Mouse (Mus musculus) ovary, adult 18-20 months (tissue): ENCODE results near the gene Dnah7a.
A peak's percentile ranks its signal among the peaks of the same experiment; 100 is the strongest.
"Not testable (repeated sequence)": the region's sequence is repeated elsewhere in the genome, so short reads cannot be mapped to it uniquely, and the experiment has no call there.

Experiments
- DNase-seq: peaks from one replicate; pipeline ENCODE4 v3.0.0; 2022; ENCODE audit warnings: low spot score, mixed read lengths

Gene Dnah7a

DNA sequence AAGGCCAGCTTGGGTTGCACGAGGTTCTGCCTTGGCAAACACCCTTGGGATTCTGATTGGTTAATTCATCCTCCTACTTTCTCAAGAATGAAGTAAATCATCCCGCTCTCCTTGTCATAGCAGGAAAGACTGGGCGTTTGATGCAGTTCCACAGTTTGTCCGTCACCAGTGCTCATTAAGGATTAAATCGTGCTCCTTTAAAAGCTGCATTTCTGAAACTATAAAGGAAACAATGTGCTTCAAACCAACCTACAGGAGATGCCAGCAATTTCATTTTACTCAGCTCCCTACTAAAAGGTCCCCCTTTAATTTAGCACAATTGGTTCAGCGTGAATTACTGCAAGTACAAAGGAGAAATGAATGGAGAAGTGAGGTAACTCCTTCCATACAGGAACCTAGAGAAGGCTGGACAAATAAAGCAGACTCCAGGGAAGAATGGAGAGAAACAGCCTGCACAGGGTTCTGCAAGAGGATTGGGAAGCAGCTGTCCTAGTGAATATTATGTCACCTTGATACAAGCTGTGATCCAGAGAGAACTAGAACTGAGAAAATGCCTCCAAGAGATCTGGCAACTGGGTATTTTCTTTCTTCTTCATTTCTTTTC, 322.4 kb downstream of the Dnah7a start:
- no peak for DNase-seq

DNA sequence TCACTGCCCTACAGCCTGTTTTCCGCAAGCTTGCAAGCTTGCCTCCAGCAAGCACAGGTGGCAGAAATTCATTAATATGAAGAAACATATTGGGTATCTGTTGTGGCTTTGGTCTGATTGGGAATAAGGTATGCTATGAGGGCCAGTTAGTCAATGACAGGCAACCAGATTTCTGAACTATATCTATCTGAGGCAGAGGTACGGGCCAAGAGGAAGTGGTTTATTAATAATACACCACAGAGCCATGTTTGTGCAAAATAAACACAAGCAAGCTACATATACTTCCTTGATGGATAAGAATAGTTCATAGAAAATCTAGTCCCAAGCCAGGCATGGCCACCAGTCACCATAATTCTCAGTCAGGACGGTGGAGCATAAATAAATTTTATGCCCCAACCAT, 328.9 kb downstream of the Dnah7a start:
- DNase-seq: no peak

DNA sequence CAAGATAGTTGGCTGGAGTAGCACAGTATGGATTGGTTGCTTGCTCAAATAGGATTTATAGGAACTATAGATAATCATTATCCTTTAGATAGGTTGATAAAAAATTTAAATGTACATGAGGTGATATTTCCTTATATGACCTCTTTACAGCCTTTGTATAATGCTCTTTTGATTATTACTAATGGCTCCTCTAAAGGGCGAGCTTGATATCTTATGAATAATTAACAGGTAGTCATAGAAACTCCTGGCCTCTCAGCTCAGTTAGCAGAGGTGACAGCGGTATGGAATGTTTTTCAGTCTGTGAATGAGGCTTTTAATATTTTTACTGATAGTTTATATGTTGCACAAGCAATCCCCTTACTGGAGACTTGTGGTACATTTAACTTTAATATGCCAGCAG, 330.6 kb downstream of the Dnah7a start:
- not testable (repeated sequence) for DNase-seq

- DNase-seq: no peak
These were observed 347.6 kb downstream of the Dnah7a start for GRCm38 (mm10) chr1:53358988-53359387.

GRCm38 (mm10) chr1:53352327-53353261, 354.0 kb downstream of the Dnah7a start, which contains the start of the genes Asdurf, Gm28551 and Asnsd1:
TSS of gene Asdurf (minus strand) at chr1:53352619.
TSS of gene Gm28551 (minus strand) at chr1:53352667.
TSS of gene Asnsd1 (minus strand) at chr1:53352752.
- peak; percentile 94 for DNase-seq
